Mouse (Mus musculus) heart, embryonic 15.5 days (tissue): ENCODE data around the gene Ndufa10. TPM values are rescaled to one million over a fixed set of nuclear protein-coding genes. Genes with fewer than 3 reads are reported as not detected.

Source experiments
- ATAC-seq: fragments of 200-750 bp; cut with Nextera tagmentation; replicated peaks from 2 replicates; pipeline ENCODE4 v1.8.0; 2017; ENCODE audit warnings: low read depth, moderate TSS enrichment; ENCODE audit not compliant: insufficient number of reproducible peaks, insufficient read depth, low FRiP score
- H3K27ac ChIP-seq: fragments of 300-500 bp; sonication (generic); 2 replicates; pipeline ENCODE4 v1.5.1; 2015; ENCODE audit warnings: mild to moderate bottlenecking, inconsistent platforms
- H3K27me3 ChIP-seq: fragments of 300-500 bp; sonication (generic); 2 replicates; pipeline ENCODE4 v1.6.1; 2015; ENCODE audit warnings: inconsistent platforms
- H3K36me3 ChIP-seq: fragments of 300-500 bp; sonication (generic); 2 replicates; pipeline ENCODE4 v1.6.1; 2015; ENCODE audit warnings: mild to moderate bottlenecking, inconsistent platforms
- H3K4me1 ChIP-seq: fragments of 300-500 bp; sonication (generic); replicated peaks from 2 replicates; pipeline ENCODE4 v1.6.1; 2015; ENCODE audit warnings: inconsistent platforms
- H3K4me2 ChIP-seq: fragments of 300-500 bp; sonication (generic); 2 replicates; pipeline ENCODE4 v1.6.1; 2015; ENCODE audit warnings: inconsistent platforms, mild to moderate bottlenecking, moderate library complexity
- H3K4me3 ChIP-seq: fragments of 300-500 bp; sonication (generic); 2 replicates; pipeline ENCODE4 v1.5.1; 2015; ENCODE audit warnings: mild to moderate bottlenecking, inconsistent platforms
- H3K9ac ChIP-seq: fragments of 300-500 bp; sonication (generic); 2 replicates; pipeline ENCODE4 v1.6.1; 2015; ENCODE audit warnings: mild to moderate bottlenecking, inconsistent platforms
- H3K9me3 ChIP-seq: fragments of 300-500 bp; sonication (generic); replicated peaks from 2 replicates; pipeline ENCODE4 v1.6.1; 2016; ENCODE audit warnings: inconsistent platforms
- WGBS: fragments of 180-500 bp; shearing (Covaris S2); methylation state at CpG from one replicate; pipeline ENCODE4 v1.1.7; 2015; ENCODE audit warnings: mixed read lengths; 5-methylcytosine and 5-hydroxymethylcytosine counted together
- microRNA-seq: library from miRNA; unstranded; fragments of <30 nt; microRNA quantifications from one replicate; pipeline ENCODE4, GENCODE M21; 2016
- polyA plus RNA-seq: library from polyadenylated mRNA; unstranded; fragments of >200 nt; fragmentation: Nextera tagmentation; extraction: Ambion mirVana; gene quantifications from 2 replicates; pipeline ENCODE4 v1.2.1, GENCODE M21; 2015

The Ndufa10 gene
- polyA plus RNA-seq, 1 experiment from 2014 or later, result 516 TPM

DNA sequence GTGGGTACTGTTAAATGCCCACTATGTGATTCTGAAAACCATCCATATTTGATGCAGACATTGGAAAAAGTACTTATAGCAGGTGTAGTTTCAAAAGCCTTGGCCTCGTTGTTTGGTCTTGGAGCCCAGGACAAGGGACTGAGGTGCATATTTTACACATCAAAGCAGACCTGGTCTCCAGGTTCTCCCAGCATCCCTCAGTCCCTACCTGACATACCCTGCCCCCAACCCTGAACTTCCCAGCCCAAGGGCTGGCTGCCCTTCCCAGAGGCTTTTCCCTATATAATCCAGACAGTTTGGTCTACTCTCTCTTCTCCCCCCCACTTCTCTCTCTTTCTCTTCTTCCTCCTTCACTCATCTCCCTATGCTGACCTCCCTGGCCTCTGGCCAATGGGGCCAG lies 42.7 kb downstream of the Ndufa10 start:
- Histone ChIP-seq H3K4me1 (no peaks in the 10 kb centered on the region), H3K27ac (no peak overlapping the region), H3K36me3 (no peaks in the 10 kb centered on the region), H3K9ac (no peak overlapping the region), H3K4me2 (no peak overlapping the region), H3K4me3 (no peak overlapping the region), H3K27me3 (no peaks in the 10 kb centered on the region), H3K9me3 (no peaks in the 10 kb centered on the region)
- no peak for ATAC-seq
- 82% methylated on average over 1 of the region's 1 CpGs for WGBS

DNA sequence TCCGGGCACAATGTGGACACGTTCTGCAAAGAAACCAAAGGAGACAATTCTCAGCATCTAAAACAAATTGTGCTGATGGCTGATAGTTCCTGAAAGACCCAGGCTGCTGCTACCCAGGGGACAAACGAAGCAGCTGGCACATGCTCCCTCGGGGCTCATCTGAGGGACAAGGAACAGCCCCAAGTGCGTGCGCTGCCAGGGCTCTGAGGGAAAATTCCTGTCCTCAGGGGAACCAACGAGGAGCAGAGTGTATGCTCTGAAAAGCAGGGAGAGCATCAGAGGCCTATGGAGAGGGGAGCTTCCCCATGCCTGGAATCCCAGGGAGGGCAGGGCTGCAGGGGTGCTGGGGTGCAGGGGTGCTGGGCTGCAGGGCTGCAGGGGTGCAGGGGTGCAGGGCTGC lies 48.9 kb downstream of the Ndufa10 start:
- Histone ChIP-seq H3K9ac (no peak overlapping the region), H3K27me3 (no peaks in the 10 kb centered on the region), H3K36me3 (no peaks in the 10 kb centered on the region), H3K27ac (no peak overlapping the region), H3K9me3 (no peaks in the 10 kb centered on the region), H3K4me2 (no peak overlapping the region), H3K4me1 (no peaks in the 10 kb centered on the region), H3K4me3 (no peak overlapping the region)
- ATAC-seq, result no peak
- WGBS, result 57% methylated on average over 7 of the region's 7 CpGs

DNA sequence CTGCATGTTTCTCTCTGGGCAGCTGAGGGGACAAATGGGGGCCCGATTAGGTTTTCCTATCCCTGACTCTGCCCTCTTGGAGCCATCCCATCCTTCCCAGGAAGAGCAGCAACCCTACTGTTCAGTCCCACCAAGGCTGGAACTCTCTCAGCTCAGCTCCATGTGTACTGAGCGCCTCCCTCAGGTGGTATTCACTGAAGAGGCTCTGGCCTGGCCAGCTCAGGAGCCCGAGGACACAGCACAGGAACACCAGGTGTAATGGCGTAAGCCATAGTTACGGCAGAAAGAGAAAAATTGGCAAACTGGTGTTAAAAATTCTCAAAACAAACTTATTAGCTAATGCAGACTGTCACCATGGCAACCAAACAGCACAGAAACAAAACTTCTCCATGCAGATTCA lies 68.5 kb downstream of the Ndufa10 start:
- H3K36me3 ChIP-seq, result no peaks in the 10 kb centered on the region
- no peaks in the 10 kb centered on the region for H3K4me1 ChIP-seq
- no peak for ATAC-seq
- no peak overlapping the region for H3K4me2 ChIP-seq
- no peak overlapping the region for H3K9ac ChIP-seq
- 65% methylated on average over 5 of the region's 5 CpGs for WGBS
- no peak overlapping the region for H3K27ac ChIP-seq
- no peaks in the 10 kb centered on the region for H3K27me3 ChIP-seq
- H3K9me3 ChIP-seq, result no peaks in the 10 kb centered on the region
- no peak overlapping the region for H3K4me3 ChIP-seq

DNA sequence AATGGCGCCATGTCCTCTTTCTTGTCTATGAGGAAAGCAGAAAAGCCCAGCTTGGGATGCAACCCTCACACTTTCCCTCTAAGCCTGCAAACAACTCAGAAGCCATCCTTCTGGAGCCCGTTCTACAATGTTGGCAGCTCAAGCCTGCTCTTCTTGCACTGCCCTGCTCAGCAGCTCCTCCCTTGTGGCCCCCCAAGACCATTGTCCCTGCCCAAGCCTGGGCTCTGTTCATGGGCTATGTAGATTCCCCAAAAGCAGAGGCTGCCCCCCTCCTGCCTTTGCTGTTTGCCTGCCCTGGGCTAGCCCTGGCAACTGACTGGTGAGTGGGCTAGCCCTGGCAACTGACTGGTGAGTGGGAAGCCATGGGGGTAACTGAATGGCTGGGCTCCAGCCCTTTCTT lies 73.1 kb downstream of the Ndufa10 start:
- Histone ChIP-seq H3K9ac (no peak overlapping the region), H3K36me3 (no peaks in the 10 kb centered on the region), H3K9me3 (no peaks in the 10 kb centered on the region), H3K4me3 (no peak overlapping the region), H3K4me2 (no peak overlapping the region), H3K27ac (no peak overlapping the region), H3K4me1 (peaks cover 11% of the 10 kb centered on the region), H3K27me3 (no peaks in the 10 kb centered on the region)
- 89% methylated on average over 2 of the region's 2 CpGs for WGBS
- ATAC-seq, result no peak

DNA sequence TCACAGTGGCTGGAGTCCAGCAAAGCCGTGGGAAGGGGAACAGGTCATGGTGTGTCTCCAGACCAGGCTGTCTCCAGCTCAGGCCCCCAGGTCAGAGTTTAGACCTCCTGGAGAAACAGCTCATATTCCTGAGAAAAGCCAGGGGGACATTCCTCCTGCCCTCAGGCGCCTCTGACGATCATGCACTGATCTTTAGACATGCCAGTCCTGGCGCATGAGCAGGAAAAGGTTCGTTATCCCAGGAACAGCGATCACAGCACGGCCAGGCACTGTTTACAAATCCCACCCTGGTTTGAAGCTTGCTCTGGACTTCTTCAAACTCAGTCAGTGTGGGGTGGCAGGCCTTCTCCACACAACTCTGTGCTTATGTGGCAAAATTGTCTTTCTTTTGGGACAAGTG lies 75.1 kb downstream of the Ndufa10 start:
- H3K27ac ChIP-seq, result no peak overlapping the region

DNA sequence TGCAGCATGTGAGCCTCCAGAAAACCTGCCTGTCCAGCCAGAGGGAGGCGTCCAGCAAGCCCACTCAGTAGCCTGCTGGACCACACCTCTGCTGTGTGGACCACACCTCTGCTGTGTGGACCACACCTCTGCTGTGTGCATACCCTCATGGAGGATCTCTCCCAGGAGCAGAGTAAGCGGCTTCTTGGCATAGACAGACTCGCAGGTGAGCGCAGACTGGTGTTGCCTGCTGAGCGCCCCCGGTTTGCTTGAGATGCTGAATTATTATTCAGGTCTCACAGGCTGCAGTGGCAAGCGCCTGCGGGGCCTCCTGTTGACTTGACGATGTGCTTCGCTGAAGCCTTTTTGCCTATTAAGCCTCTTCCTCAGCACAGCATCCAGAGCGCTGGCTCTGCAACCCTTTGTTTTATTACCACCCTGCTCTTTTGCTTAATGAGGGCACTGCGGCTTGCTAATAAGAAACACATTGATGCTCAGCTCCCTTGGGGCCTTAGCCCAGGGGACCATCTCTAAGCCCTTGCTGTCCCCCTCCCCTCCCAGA lies 76.1 kb downstream of the Ndufa10 start:
- no peak overlapping the region for H3K4me3 ChIP-seq
- H3K36me3 ChIP-seq, result no peaks in the 10 kb centered on the region
- 45% methylated on average over 12 of the region's 12 CpGs for WGBS
- H3K4me1 ChIP-seq, result peaks cover 16% of the 10 kb centered on the region
- no peaks in the 10 kb centered on the region for H3K27me3 ChIP-seq
- H3K9ac ChIP-seq, result no peak overlapping the region
- H3K27ac ChIP-seq, result no peak overlapping the region
- H3K9me3 ChIP-seq, result no peaks in the 10 kb centered on the region
- no peak for ATAC-seq
- no peak overlapping the region for H3K4me2 ChIP-seq

More for the DNA sequence above, 75.1 kb downstream of the Ndufa10 start:
- Histone ChIP-seq H3K4me1 (peaks cover 11% of the 10 kb centered on the region), H3K27me3 (no peaks in the 10 kb centered on the region), H3K9ac (no peak overlapping the region), H3K4me3 (no peak overlapping the region), H3K36me3 (no peaks in the 10 kb centered on the region), H3K9me3 (no peaks in the 10 kb centered on the region), H3K4me2 (no peak overlapping the region)
- WGBS, result 25% methylated on average over 7 of the region's 7 CpGs
- ATAC-seq, result no peak

DNA sequence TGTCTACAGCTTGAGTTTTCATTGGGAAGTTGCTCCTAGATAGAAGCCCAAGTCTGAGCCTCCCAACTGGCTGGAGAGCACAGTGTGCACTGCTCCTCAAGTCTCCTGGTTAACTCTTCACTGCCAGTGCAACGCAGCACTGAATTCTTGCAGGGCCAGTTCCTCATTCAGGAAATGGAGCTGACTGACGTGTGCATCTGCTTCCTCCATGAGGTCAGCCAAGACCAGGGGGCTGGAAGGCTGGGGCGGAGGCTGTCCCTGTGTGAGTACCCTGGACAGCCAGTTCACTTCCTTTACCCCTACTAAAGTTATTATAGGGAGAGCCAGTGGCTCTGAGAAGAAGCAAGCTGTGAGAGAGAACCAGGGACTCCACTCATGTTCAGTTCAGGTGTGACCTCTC lies 79.4 kb downstream of the Ndufa10 start:
- no peak overlapping the region for H3K4me2 ChIP-seq
- ATAC-seq, result no peak
- WGBS, result 59% methylated on average over 3 of the region's 3 CpGs
- H3K27me3 ChIP-seq, result no peaks in the 10 kb centered on the region
- H3K9me3 ChIP-seq, result no peaks in the 10 kb centered on the region
- peaks cover 20% of the 10 kb centered on the region for H3K4me1 ChIP-seq
- H3K9ac ChIP-seq, result no peak overlapping the region
- H3K27ac ChIP-seq, result no peak overlapping the region
- no peak overlapping the region for H3K4me3 ChIP-seq
- H3K36me3 ChIP-seq, result no peaks in the 10 kb centered on the region

DNA sequence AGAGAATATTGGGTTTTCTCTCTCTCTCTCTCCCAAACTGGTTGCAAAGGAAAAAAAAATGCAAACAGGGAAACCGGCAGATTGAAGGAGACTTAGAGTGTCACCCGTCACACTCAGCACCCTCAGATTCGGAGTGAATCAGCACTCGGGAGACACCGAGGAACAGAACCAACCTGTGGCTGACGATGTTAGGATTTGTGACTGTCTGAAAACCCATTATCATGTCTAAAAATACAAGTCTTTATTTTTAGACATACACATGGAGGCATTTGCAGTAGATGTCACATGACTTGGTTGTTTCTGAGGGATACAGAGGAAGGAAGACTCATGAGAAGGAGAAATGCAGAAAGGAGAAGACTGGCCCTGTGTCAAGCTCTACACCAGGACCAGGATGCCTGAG lies 80.5 kb downstream of the Ndufa10 start:
- ATAC-seq, result no peak
- H3K27me3 ChIP-seq, result no peaks in the 10 kb centered on the region
- WGBS, result 60% methylated on average over 6 of the region's 6 CpGs
- H3K4me1 ChIP-seq, result peaks cover 14% of the 10 kb centered on the region
- H3K4me2 ChIP-seq, result no peak overlapping the region
- no peaks in the 10 kb centered on the region for H3K9me3 ChIP-seq
- H3K4me3 ChIP-seq, result no peak overlapping the region
- H3K27ac ChIP-seq, result no peak overlapping the region
- H3K36me3 ChIP-seq, result no peaks in the 10 kb centered on the region
- H3K9ac ChIP-seq, result no peak overlapping the region

Small RNA genes within 50 kb of the gene (microRNA-seq; reads per million reads assigned to microRNA genes)
- gene Mir6900, result 4.0 reads per million, percentile 14 among the genes with 10 or more reads in this experiment

Other genes starting within 250 kb of the Ndufa10 start
- not detected in 2 replicates for gene Olfr1416, start 11.3 kb upstream of the Ndufa10 start, polyA plus RNA-seq
- not detected in 2 replicates for gene Olfr1415, start 22.2 kb upstream of the Ndufa10 start, polyA plus RNA-seq
- not detected in 2 replicates for gene Olfr1414, start 44.8 kb upstream of the Ndufa10 start, polyA plus RNA-seq
- not detected in 2 replicates for gene Olfr1413, start 97.5 kb upstream of the Ndufa10 start, polyA plus RNA-seq
- not detected in 2 replicates for gene Olfr1412, start 111.9 kb upstream of the Ndufa10 start, polyA plus RNA-seq
- gene Olfr1411, start 120.6 kb upstream of the Ndufa10 start, polyA plus RNA-seq, result not detected in 2 replicates
- not detected in 2 replicates for gene Olfr1410, start 131.9 kb upstream of the Ndufa10 start, polyA plus RNA-seq
- gene Olfr12, start 143.9 kb upstream of the Ndufa10 start, polyA plus RNA-seq, result not detected in 2 replicates
- 365 and 436 TPM in 2 replicates for gene Cops9, start 168.1 kb upstream of the Ndufa10 start, polyA plus RNA-seq
- gene Otos, start 175.0 kb upstream of the Ndufa10 start, polyA plus RNA-seq, result 0.19 TPM in 1 of 2 replicates, not detected in the other